Mouse (Mus musculus) spleen, adult 2 months (tissue): ENCODE measurements around the gene 1700012B07Rik.

Experiments used
- CTCF ChIP-seq: fragments of 200-500 bp; IDR thresholded peaks from 2 replicates; pipeline ENCODE4 v1.5.1; 2011; ENCODE audit warnings: mild to moderate bottlenecking, inconsistent platforms; ENCODE audit not compliant: insufficient read depth, insufficient read length, insufficient replicate concordance; ENCODE audit errors: extremely low read depth
- POLR2A ChIP-seq: fragments of 200-500 bp; IDR thresholded peaks from 2 replicates; pipeline ENCODE4 v1.6.1; 2011; ENCODE audit warnings: low read depth, low read length, inconsistent platforms

DNA sequence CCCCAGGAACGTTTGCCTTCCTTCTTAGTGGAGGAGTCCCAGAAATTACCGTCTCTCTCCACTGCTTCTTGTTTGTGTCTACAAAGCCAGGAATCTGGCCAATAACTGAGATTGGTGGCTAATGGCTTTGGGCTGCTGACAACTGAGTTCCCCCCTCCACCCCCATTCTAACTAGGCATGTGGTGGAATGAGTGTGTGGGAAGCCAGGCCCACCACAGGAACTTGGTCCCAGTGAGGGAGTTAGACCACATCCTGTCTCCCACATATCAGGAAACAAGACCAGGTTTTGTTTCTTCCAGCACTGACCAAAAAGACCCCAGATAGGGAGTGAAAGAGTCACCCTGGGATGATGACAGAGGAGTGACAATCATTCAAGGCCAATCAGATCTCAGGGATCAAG lies 32.3 kb downstream of the 1700012B07Rik start:
- TF ChIP-seq CTCF (no peak), POLR2A (no peak)
